8 mouse cellular contexts compared by ENCODE assay signal in genomic region chr12:85973526-85973925, GRCm38 (mm10).
DNase-seq lines count a peak whose midpoint lies in the region; ATAC-seq and TF ChIP-seq lines count a peak whose summit lies in the region.

No protein-coding gene starts in this region.

- no peaks in the 10 kb centered on the region for H3K4me1 ChIP-seq in forebrain, postnatal 0 days (ENCODE audit: insufficient read depth)
- peaks cover 11% of the 10 kb centered on the region for H3K4me1 ChIP-seq in forebrain, embryonic 10.5 days

- H3K27ac ChIP-seq in forebrain, postnatal 0 days (ENCODE audit: low read depth, low read length) = no peak overlapping the region
- no peak overlapping the region for H3K27ac ChIP-seq in forebrain, embryonic 10.5 days

- H3K9ac ChIP-seq in forebrain, postnatal 0 days = no peak overlapping the region

- ATAC-seq in forebrain, postnatal 0 days = peak; percentile 45; the same call in 1 of the 2 replicates

- no peaks in the 10 kb centered on the region for H3K27me3 ChIP-seq in forebrain, postnatal 0 days (ENCODE audit: insufficient read depth, low read length)
- H3K27me3 ChIP-seq in forebrain, embryonic 10.5 days (ENCODE audit: poor library complexity, severe bottlenecking) = no peaks in the 10 kb centered on the region

- 0 out of 2 replicates have a peak, but pooled peaks cover 2% of the 10 kb centered on the region for H3K36me3 ChIP-seq in forebrain, postnatal 0 days (ENCODE audit: insufficient read depth)
- no peaks in the 10 kb centered on the region for H3K36me3 ChIP-seq in forebrain, embryonic 10.5 days (replicated peaks)

- H3K9me3 ChIP-seq in forebrain, postnatal 0 days (ENCODE audit: low read length) = no peaks in the 10 kb centered on the region
- H3K9me3 ChIP-seq in forebrain, embryonic 10.5 days = no peaks in the 10 kb centered on the region

- no peak overlapping the region for H3K4me3 ChIP-seq in forebrain, postnatal 0 days (ENCODE audit: low read depth, low read length)
- no peak overlapping the region for H3K4me3 ChIP-seq in forebrain, embryonic 10.5 days

- no peak for DNase-seq in forebrain, postnatal 0 days
- no peak for DNase-seq in forebrain, embryonic 10.5 days (ENCODE audit: extremely low spot score, low spot score)
- peak; percentile 68 for DNase-seq in 3T3-L1 (ENCODE audit: low read depth, low spot score)
- DNase-seq in gastrocnemius, postnatal 14 days = peak; percentile 37
- peak; percentile 64 for DNase-seq in lung, postnatal 25 days (ENCODE audit: low spot score)
- no peak for DNase-seq in embryo, embryonic 11 days
- DNase-seq in left cerebral cortex, adult 18-20 months (ENCODE audit: low spot score in 2 of 2) = no peak
- DNase-seq in left cerebral cortex, adult 11 months (ENCODE audit: low spot score) = no peak

- intact Hi-C loops in gastrocnemius, postnatal 14 days (cut with DNase I; ENCODE audit: low total_unique reads) = no loop called here

- TF ChIP-seq CTCF in forebrain, postnatal 0 days (IDR thresholded peaks at IDR 0.05; ENCODE audit: low read depth) = no peak

- H3K4me2 ChIP-seq in forebrain, postnatal 0 days (ENCODE audit: low read depth) = no peak overlapping the region

- WGBS in forebrain, postnatal 0 days = 61% methylated on average over 4 of the region's 4 CpGs
- 80% methylated on average over 4 of the region's 4 CpGs for WGBS in forebrain, embryonic 10.5 days

Comparison
In these comparisons a context has a peak if more than half of its experiments do, and no peak if none do; other contexts are left out.
1. DNase-seq: peak in 3T3-L1 (single experiment), gastrocnemius, postnatal 14 days (single experiment) and lung, postnatal 25 days (single experiment); none in forebrain, postnatal 0 days (single experiment), forebrain, embryonic 10.5 days (single experiment), embryo, embryonic 11 days (single experiment), left cerebral cortex, adult 18-20 months (0 of 2) and left cerebral cortex, adult 11 months (single experiment).